Mouse (Mus musculus): ENCODE measurements around the gene Chaf1a. TPM values are rescaled to one million over a fixed set of nuclear protein-coding genes. Genes with fewer than 3 reads are reported as not detected.
"Not testable (repeated sequence)": the region's sequence is repeated elsewhere in the genome, so short reads cannot be mapped to it uniquely, and the experiment has no call there.

The Chaf1a gene
- polyA plus RNA-seq, 1 experiment from 2014 or later = 38.0 TPM

DNA sequence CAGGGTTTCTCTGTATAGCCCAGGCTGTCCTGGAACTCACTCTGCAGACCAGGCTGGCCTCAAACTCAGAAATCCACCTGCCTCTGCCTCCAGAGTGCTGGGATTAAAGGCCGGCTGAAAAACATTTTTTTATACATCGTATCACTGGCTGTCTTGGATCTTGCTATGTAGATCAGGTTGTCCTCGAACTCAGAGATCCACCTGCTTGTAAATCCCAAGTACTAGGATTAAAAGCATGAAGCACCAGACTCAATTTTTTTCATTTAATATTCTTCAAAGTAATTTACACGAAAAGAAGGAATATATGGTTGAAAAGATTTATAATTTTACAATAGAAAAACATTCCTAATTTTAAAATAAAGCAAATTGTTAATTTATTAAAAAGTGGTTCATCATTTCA, 894 bp upstream of the Chaf1a start:
- no peaks in the 10 kb centered on the region for H3K9me3 ChIP-seq (ENCODE audit: control insufficient read depth, low read length)
- H3K4me2 ChIP-seq (ENCODE audit: low read depth, low read length, severe bottlenecking) = no peak overlapping the region; the same call in 1 of the 2 replicates
- no peak for DNase-seq (ENCODE audit: low spot score)
- no peak overlapping the region for H3K27ac ChIP-seq (ENCODE audit: low read depth, low read length)
- peaks cover 2% of the 10 kb centered on the region; the same call in 1 of the 2 replicates for H3K36me3 ChIP-seq (ENCODE audit: control insufficient read depth, insufficient read depth, low read length)
- H3K4me1 ChIP-seq (replicated peaks; ENCODE audit: control insufficient read depth, insufficient read depth, low read length) = peaks cover 15% of the 10 kb centered on the region
- no peak for ATAC-seq (replicated peaks; ENCODE audit: low FRiP score)
- no peak overlapping the region; the same call in 1 of the 2 replicates for H3K9ac ChIP-seq (ENCODE audit: low read length)
- no peaks in the 10 kb centered on the region for H3K27me3 ChIP-seq (ENCODE audit: control insufficient read depth, insufficient read depth, low read length)
- H3K4me3 ChIP-seq (ENCODE audit: low read depth, low read length) = no peak overlapping the region
- 84% methylated on average over 4 of the region's 4 CpGs for WGBS

DNA sequence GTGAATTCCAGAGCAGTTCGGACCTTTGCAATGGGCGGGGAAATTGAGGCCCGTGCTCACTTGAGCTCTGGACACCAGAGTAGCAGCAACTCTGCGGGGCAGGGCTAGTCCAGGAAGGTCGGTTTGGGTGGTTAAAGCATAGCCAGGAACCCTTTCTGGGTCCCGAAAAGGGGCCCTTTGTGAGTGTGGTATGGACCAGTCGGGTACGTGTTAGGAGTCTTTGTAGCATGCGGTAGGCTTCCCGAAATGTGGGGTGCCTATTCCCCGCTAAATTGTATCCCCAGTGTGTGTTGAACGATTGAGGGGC, 571 bp downstream of the Chaf1a start:
- Histone ChIP-seq H3K9me3 (ENCODE audit: control insufficient read depth, low read length) (no peaks in the 10 kb centered on the region), H3K27ac (ENCODE audit: low read depth, low read length) (peak overlapping the region; percentile 18; the same call in 1 of the 2 replicates), H3K4me1 (replicated peaks; ENCODE audit: control insufficient read depth, insufficient read depth, low read length) (peaks cover 9% of the 10 kb centered on the region), H3K36me3 (ENCODE audit: control insufficient read depth, insufficient read depth, low read length) (no peaks in the 10 kb centered on the region), H3K27me3 (ENCODE audit: control insufficient read depth, insufficient read depth, low read length) (no peaks in the 10 kb centered on the region), H3K4me2 (ENCODE audit: low read depth, low read length, severe bottlenecking) (peak overlapping the region; percentile 61), H3K9ac (ENCODE audit: low read length) (peak overlapping the region; percentile 83), H3K4me3 (ENCODE audit: low read depth, low read length) (peak overlapping the region; percentile 80)
- ATAC-seq (replicated peaks; ENCODE audit: low FRiP score) = no peak
- DNase-seq (ENCODE audit: low spot score) = no peak
- whole genome bisulfite sequencing = 4% methylated on average over 12 of the region's 12 CpGs

DNA sequence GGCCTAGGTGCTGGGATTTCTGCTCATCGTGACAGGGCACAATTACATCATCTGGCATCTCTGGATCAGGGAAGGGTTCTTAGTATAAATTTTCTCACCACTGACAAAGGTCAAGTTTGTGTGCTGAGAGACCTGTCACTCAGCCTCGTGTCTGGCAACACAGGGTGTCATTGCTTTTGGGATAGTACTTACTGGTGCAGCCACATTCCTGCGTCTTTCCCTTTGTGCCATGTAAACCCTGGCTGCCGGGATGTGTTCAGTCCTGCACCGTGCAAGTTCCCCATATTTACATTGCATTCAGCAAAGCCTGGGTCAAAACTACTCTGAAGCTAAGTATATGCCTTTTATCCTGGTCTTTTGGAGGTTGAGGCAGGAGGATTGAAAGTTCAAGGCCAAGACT, 11.1 kb downstream of the Chaf1a start:
- no peak; the same call in 1 of the 2 replicates for ATAC-seq (replicated peaks; ENCODE audit: low FRiP score)
- 90% methylated on average over 5 of the region's 5 CpGs for WGBS
- H3K4me1 ChIP-seq (replicated peaks; ENCODE audit: control insufficient read depth, insufficient read depth, low read length) = no peaks in the 10 kb centered on the region

DNA sequence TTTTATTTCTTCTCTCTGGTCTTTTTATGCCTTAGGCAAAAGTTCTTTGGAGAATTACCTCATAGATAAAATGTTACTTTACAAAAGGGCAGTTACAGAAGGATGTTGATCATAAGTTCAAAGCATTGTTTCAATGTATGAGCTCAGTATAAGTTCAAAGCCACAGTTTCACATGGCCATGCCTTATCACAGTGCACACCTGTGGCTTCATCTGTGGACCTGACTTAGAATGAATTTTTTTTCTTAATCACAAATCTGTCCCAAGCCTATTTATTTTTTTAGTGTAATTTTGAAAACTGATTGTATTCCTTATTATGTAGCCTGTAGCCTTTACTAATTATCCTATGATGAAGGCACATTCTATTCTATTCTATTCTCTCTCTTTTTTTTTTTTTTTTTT, 14.7 kb downstream of the Chaf1a start:
- H3K27ac ChIP-seq (ENCODE audit: low read depth, low read length) = no peak overlapping the region
- no peaks in the 10 kb centered on the region for H3K27me3 ChIP-seq (ENCODE audit: control insufficient read depth, insufficient read depth, low read length)
- H3K36me3 ChIP-seq (ENCODE audit: control insufficient read depth, insufficient read depth, low read length) = peaks cover 31% of the 10 kb centered on the region
- H3K4me3 ChIP-seq (ENCODE audit: low read depth, low read length) = no peak overlapping the region
- no peaks in the 10 kb centered on the region for H3K9me3 ChIP-seq (ENCODE audit: control insufficient read depth, low read length)
- no peak for ATAC-seq (replicated peaks; ENCODE audit: low FRiP score)
- no peak for DNase-seq (ENCODE audit: low spot score)
- H3K9ac ChIP-seq (ENCODE audit: low read length) = no peak overlapping the region
- no peak overlapping the region for H3K4me2 ChIP-seq (ENCODE audit: low read depth, low read length, severe bottlenecking)
- H3K4me1 ChIP-seq (replicated peaks; ENCODE audit: control insufficient read depth, insufficient read depth, low read length) = no peaks in the 10 kb centered on the region

More for the DNA sequence above, 11.1 kb downstream of the Chaf1a start:
- Histone ChIP-seq H3K27ac (ENCODE audit: low read depth, low read length) (no peak overlapping the region), H3K36me3 (ENCODE audit: control insufficient read depth, insufficient read depth, low read length) (peaks cover 18% of the 10 kb centered on the region), H3K4me3 (ENCODE audit: low read depth, low read length) (no peak overlapping the region), H3K4me2 (ENCODE audit: low read depth, low read length, severe bottlenecking) (no peak overlapping the region), H3K9me3 (ENCODE audit: control insufficient read depth, low read length) (no peaks in the 10 kb centered on the region), H3K27me3 (ENCODE audit: control insufficient read depth, insufficient read depth, low read length) (no peaks in the 10 kb centered on the region), H3K9ac (ENCODE audit: low read length) (no peak overlapping the region)
- no peak for DNase-seq (ENCODE audit: low spot score)

DNA sequence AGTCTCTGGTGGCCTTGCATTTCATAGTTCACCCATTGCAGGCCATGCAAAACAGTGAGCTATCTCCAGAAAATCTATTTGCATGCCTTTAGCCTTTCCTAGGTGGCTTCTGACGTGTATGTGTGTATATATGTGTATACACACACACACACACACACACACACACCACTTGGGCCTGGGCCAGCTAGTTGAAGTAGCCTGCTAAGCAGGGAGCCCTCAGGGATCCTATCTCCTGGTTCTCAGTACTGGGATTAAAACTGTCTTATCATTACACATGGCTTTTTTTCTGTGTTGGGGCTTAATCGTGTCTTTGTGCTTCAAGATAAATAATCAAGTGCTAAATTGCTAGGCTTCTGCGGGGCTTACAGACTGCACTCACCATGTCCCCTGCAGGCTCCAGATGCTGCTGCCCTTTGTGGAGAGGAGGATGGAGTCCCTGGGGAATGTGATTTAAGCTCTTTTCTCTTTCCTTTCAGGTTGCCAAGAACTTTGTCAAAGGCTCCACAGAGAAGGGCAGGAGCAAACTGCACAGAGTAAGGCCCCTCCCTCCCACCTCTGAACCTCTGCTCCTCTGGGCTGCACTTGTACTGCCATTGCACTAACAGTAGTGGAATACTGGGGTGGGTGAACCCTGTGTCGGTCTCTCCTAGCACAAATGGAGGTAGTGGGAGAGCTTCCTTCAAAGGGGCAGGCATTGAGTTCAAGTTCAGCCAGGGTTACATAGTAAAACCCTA, 15.9 kb downstream of the Chaf1a start:
- no peak for ATAC-seq (replicated peaks; ENCODE audit: low FRiP score)
- Histone ChIP-seq H3K27me3 (ENCODE audit: control insufficient read depth, insufficient read depth, low read length) (no peaks in the 10 kb centered on the region), H3K4me2 (ENCODE audit: low read depth, low read length, severe bottlenecking) (no peak overlapping the region), H3K9me3 (ENCODE audit: control insufficient read depth, low read length) (no peaks in the 10 kb centered on the region), H3K36me3 (ENCODE audit: control insufficient read depth, insufficient read depth, low read length) (peaks cover 41% of the 10 kb centered on the region), H3K4me3 (ENCODE audit: low read depth, low read length) (no peak overlapping the region), H3K27ac (ENCODE audit: low read depth, low read length) (no peak overlapping the region), H3K9ac (ENCODE audit: low read length) (no peak overlapping the region), H3K4me1 (replicated peaks; ENCODE audit: control insufficient read depth, insufficient read depth, low read length) (no peaks in the 10 kb centered on the region)
- WGBS = 83% methylated on average over 4 of the region's 4 CpGs
- no peak for DNase-seq (ENCODE audit: low spot score)

DNA sequence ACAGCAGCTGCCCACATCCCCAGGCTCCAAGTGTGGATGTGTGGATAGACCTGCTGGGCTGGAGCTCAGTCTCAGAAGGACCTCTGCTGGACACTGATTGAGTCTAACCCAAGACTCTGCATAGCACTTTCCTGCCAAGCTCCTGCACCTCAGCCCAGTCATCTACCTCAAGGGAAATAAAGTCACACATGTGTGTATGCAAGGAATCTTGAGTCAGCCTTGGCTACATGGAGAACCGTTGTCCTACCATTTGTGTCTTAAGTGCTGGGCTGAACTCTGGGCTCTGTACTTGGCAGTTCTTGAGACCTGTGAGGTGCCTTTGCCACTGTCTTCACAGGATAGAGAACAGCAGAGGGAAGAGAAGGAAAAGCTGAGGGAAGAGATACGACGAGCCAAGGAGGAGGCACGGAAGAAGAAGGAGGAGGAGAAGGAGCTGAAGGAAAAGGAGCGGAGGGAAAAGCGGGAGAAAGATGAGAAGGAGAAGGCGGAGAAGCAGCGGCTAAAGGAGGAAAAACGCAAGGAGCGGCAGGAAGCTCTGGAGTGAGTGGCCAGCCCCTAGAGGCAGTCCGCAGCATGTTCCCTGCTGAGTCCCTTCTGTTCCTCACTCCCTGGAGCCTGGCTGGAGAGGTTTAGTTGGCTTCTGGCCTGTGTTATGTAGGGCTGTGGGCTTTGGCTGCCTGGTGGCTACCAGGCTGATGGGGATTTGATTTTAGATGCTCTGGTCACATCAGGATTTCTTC, 17.3 kb downstream of the Chaf1a start:
- no peak overlapping the region for H3K4me2 ChIP-seq (ENCODE audit: low read depth, low read length, severe bottlenecking)
- H3K36me3 ChIP-seq (ENCODE audit: control insufficient read depth, insufficient read depth, low read length) = peaks cover 47% of the 10 kb centered on the region
- no peak overlapping the region for H3K27ac ChIP-seq (ENCODE audit: low read depth, low read length)
- no peak overlapping the region for H3K9ac ChIP-seq (ENCODE audit: low read length)
- 84% methylated on average over 11 of the region's 11 CpGs for WGBS
- H3K4me3 ChIP-seq (ENCODE audit: low read depth, low read length) = no peak overlapping the region
- H3K4me1 ChIP-seq (replicated peaks; ENCODE audit: control insufficient read depth, insufficient read depth, low read length) = no peaks in the 10 kb centered on the region
- H3K27me3 ChIP-seq (ENCODE audit: control insufficient read depth, insufficient read depth, low read length) = no peaks in the 10 kb centered on the region
- ATAC-seq (replicated peaks; ENCODE audit: low FRiP score) (no peak), DNase-seq (ENCODE audit: low spot score) (no peak)
- no peaks in the 10 kb centered on the region for H3K9me3 ChIP-seq (ENCODE audit: control insufficient read depth, low read length)

DNA sequence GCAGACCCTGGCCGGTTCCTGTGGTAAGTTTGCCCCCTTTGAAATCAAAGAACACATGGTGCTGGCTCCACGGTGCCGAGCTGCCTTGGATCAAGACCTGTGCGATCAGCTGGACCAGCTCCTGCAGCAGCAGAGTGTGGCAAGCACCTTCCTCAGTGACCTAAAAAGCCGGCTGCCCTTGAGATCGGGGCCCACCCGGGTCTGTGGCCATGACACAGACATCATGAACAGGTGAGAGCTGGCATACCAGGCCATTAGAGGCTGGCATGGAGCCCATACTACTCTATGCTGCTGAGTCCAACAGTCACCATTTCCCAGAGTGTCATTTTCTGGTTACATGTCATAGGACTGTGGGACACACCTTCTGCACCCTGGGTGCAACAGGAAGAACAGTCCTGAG, 21.8 kb downstream of the Chaf1a start:
- 95% methylated on average over 7 of the region's 7 CpGs for WGBS
- H3K27me3 ChIP-seq (ENCODE audit: control insufficient read depth, insufficient read depth, low read length) = no peaks in the 10 kb centered on the region
- no peak overlapping the region for H3K9ac ChIP-seq (ENCODE audit: low read length)
- DNase-seq (ENCODE audit: low spot score) (no peak), ATAC-seq (replicated peaks; ENCODE audit: low FRiP score) (no peak)
- no peak overlapping the region for H3K4me2 ChIP-seq (ENCODE audit: low read depth, low read length, severe bottlenecking)
- H3K4me3 ChIP-seq (ENCODE audit: low read depth, low read length) = no peak overlapping the region
- no peaks in the 10 kb centered on the region for H3K4me1 ChIP-seq (replicated peaks; ENCODE audit: control insufficient read depth, insufficient read depth, low read length)
- no peak overlapping the region for H3K27ac ChIP-seq (ENCODE audit: low read depth, low read length)
- H3K9me3 ChIP-seq (ENCODE audit: control insufficient read depth, low read length) = no peaks in the 10 kb centered on the region
- H3K36me3 ChIP-seq (ENCODE audit: control insufficient read depth, insufficient read depth, low read length) = peaks cover 75% of the 10 kb centered on the region

DNA sequence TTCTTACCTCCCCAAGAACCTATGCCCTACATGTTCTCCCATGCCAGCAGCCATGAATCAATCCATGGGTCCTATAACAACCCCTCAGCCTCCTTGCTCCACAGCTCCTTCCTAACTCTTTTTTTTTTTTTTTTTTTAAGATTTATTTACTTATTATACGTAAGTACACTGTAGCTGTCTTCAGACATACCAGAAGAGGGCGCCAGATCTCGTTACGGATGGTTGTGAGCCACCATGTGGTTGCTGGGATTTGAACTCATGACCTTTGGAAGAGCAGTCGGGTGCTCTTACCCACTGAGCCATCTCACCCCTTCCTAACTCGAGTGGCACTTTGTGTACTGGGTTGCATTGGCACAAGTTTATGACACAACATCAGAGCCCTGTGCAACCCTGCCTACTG, 25.5 kb downstream of the Chaf1a start:
- not testable (repeated sequence) for H3K27ac ChIP-seq (ENCODE audit: low read depth, low read length); H3K9me3 ChIP-seq (ENCODE audit: control insufficient read depth, low read length); H3K4me1 ChIP-seq (replicated peaks; ENCODE audit: control insufficient read depth, insufficient read depth, low read length); DNase-seq (ENCODE audit: low spot score); H3K9ac ChIP-seq (ENCODE audit: low read length); H3K27me3 ChIP-seq (ENCODE audit: control insufficient read depth, insufficient read depth, low read length); ATAC-seq (replicated peaks; ENCODE audit: low FRiP score); H3K4me3 ChIP-seq (ENCODE audit: low read depth, low read length); H3K4me2 ChIP-seq (ENCODE audit: low read depth, low read length, severe bottlenecking)
- H3K36me3 ChIP-seq (ENCODE audit: control insufficient read depth, insufficient read depth, low read length) = peaks cover 66% of the 10 kb centered on the region
- 86% methylated on average over 6 of the region's 6 CpGs for WGBS

DNA sequence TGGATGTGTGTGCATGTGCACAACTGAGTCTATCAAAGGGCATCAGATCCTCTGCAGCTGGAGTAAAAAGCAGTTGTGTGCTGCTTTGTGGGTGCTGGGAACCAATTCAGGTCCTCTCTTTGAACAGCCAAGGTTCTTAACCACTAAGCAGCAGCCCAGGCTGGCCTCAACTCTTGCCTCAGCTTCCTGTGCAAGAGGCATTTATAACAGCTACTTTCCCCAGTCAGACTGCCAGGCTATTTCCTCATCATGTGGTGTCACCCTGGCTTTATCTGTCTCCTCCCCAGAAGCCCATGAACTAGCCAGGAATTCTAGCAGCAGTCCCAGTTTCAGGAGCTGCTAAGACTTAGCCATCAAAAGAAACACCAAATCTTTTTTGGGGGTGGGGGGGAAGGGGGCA, 26.2 kb downstream of the Chaf1a start:
- H3K4me1 ChIP-seq (replicated peaks; ENCODE audit: control insufficient read depth, insufficient read depth, low read length) = no peaks in the 10 kb centered on the region
- H3K36me3 ChIP-seq (ENCODE audit: control insufficient read depth, insufficient read depth, low read length) = peaks cover 60% of the 10 kb centered on the region
- no peaks in the 10 kb centered on the region for H3K9me3 ChIP-seq (ENCODE audit: control insufficient read depth, low read length)
- no peak for DNase-seq (ENCODE audit: low spot score)
- H3K9ac ChIP-seq (ENCODE audit: low read length) = no peak overlapping the region
- no peaks in the 10 kb centered on the region for H3K27me3 ChIP-seq (ENCODE audit: control insufficient read depth, insufficient read depth, low read length)
- no peak overlapping the region for H3K4me2 ChIP-seq (ENCODE audit: low read depth, low read length, severe bottlenecking)
- H3K27ac ChIP-seq (ENCODE audit: low read depth, low read length) = no peak overlapping the region
- H3K4me3 ChIP-seq (ENCODE audit: low read depth, low read length) = no peak overlapping the region
- ATAC-seq (replicated peaks; ENCODE audit: low FRiP score) = no peak
